Comparison of ENCODE assay signal across 11 mouse cellular contexts in genomic region chrX:111196376-111196775, GRCm38 (mm10). TPM values are rescaled to one million over a fixed set of nuclear protein-coding genes. Genes with fewer than 3 reads are reported as not detected.
A peak's percentile ranks its signal among the peaks of the same experiment; 100 is the strongest.
DNase-seq lines count a peak whose midpoint lies in the region; ATAC-seq lines count a peak whose summit lies in the region.
"Had no signal": no experiment of that assay in that cellular context is flagged by ENCODE, and none has a peak within 500 bp of the region (broad histone marks: within the 10 kb centered on the region; RNA-seq: fewer than 3 reads in every experiment).

No protein-coding gene starts in this region.

- H3K36me3 ChIP-seq in hindbrain, embryonic 11.5 days (ENCODE audit: control insufficient read depth, insufficient read depth, low read length), result no peaks in the 10 kb centered on the region
- H3K36me3 ChIP-seq in hindbrain, embryonic 13.5 days, result no peaks in the 10 kb centered on the region
- H3K36me3 ChIP-seq in neural tube, embryonic 11.5 days (ENCODE audit: control insufficient read depth, insufficient read depth, low read length), result no peaks in the 10 kb centered on the region
- no peaks in the 10 kb centered on the region for H3K36me3 ChIP-seq in neural tube, embryonic 15.5 days
- H3K36me3 ChIP-seq: hindbrain, embryonic 10.5 days had no signal

- ATAC-seq in hindbrain, embryonic 11.5 days (ENCODE audit: low FRiP score), result no peak
- ATAC-seq in hindbrain, embryonic 13.5 days (ENCODE audit: low FRiP score), result no peak
- ATAC-seq in neural tube, embryonic 11.5 days (ENCODE audit: insufficient read depth, low FRiP score, low TSS enrichment), result no peak
- no peak for ATAC-seq in neural tube, embryonic 15.5 days (ENCODE audit: low FRiP score)
- ATAC-seq: activated CD4-positive, CD25-positive, alpha-beta regulatory T cell, adult 4 months had no signal

- 3% methylated on average over 2 of the region's 2 CpGs for WGBS in hindbrain, embryonic 11.5 days
- WGBS in hindbrain, embryonic 13.5 days, result 5% methylated on average over 2 of the region's 2 CpGs
- 3% methylated on average over 2 of the region's 2 CpGs for WGBS in neural tube, embryonic 11.5 days
- WGBS in neural tube, embryonic 15.5 days, result 1% methylated on average over 2 of the region's 2 CpGs

- no peaks in the 10 kb centered on the region for H3K27me3 ChIP-seq in hindbrain, embryonic 11.5 days (ENCODE audit: control insufficient read depth, insufficient read depth, low read length)
- H3K27me3 ChIP-seq in hindbrain, embryonic 13.5 days, result no peaks in the 10 kb centered on the region
- no peaks in the 10 kb centered on the region for H3K27me3 ChIP-seq in neural tube, embryonic 11.5 days (ENCODE audit: control insufficient read depth, insufficient read depth, low read length)
- no peaks in the 10 kb centered on the region for H3K27me3 ChIP-seq in neural tube, embryonic 15.5 days (replicated peaks)

- no peak overlapping the region for H3K27ac ChIP-seq in hindbrain, embryonic 11.5 days (ENCODE audit: low read depth, low read length)
- H3K27ac ChIP-seq in hindbrain, embryonic 13.5 days, result no peak overlapping the region
- no peak overlapping the region for H3K27ac ChIP-seq in neural tube, embryonic 11.5 days (ENCODE audit: low read depth, low read length)
- no peak overlapping the region for H3K27ac ChIP-seq in neural tube, embryonic 15.5 days (replicated peaks)
- H3K27ac ChIP-seq: hindbrain, embryonic 10.5 days had no signal

- no peak overlapping the region for H3K9ac ChIP-seq in hindbrain, embryonic 11.5 days (ENCODE audit: low read depth, low read length)
- H3K9ac ChIP-seq in hindbrain, embryonic 13.5 days, result no peak overlapping the region
- no peak overlapping the region for H3K9ac ChIP-seq in neural tube, embryonic 11.5 days (ENCODE audit: low read length)
- no peak overlapping the region for H3K9ac ChIP-seq in neural tube, embryonic 15.5 days (replicated peaks)

- no peak overlapping the region for H3K4me3 ChIP-seq in hindbrain, embryonic 11.5 days (ENCODE audit: low read depth, low read length)
- H3K4me3 ChIP-seq in hindbrain, embryonic 13.5 days, result no peak overlapping the region
- H3K4me3 ChIP-seq in neural tube, embryonic 11.5 days (ENCODE audit: low read depth, low read length), result no peak overlapping the region
- H3K4me3 ChIP-seq in neural tube, embryonic 15.5 days (replicated peaks), result no peak overlapping the region
- H3K4me3 ChIP-seq: hindbrain, embryonic 10.5 days had no signal

- H3K9me3 ChIP-seq in hindbrain, embryonic 11.5 days (ENCODE audit: control insufficient read depth, low read length), result no peaks in the 10 kb centered on the region
- no peaks in the 10 kb centered on the region for H3K9me3 ChIP-seq in hindbrain, embryonic 13.5 days
- H3K9me3 ChIP-seq in neural tube, embryonic 11.5 days (ENCODE audit: control insufficient read depth, low read length), result no peaks in the 10 kb centered on the region
- no peaks in the 10 kb centered on the region for H3K9me3 ChIP-seq in neural tube, embryonic 15.5 days (replicated peaks)
- H3K9me3 ChIP-seq: hindbrain, embryonic 10.5 days had no signal

- no peaks in the 10 kb centered on the region for H3K4me1 ChIP-seq in hindbrain, embryonic 11.5 days (replicated peaks; ENCODE audit: control insufficient read depth, insufficient read depth, low read length)
- no peaks in the 10 kb centered on the region for H3K4me1 ChIP-seq in hindbrain, embryonic 13.5 days (replicated peaks)
- no peaks in the 10 kb centered on the region for H3K4me1 ChIP-seq in neural tube, embryonic 11.5 days (ENCODE audit: control insufficient read depth, insufficient read depth, low read length)
- no peaks in the 10 kb centered on the region for H3K4me1 ChIP-seq in neural tube, embryonic 15.5 days
- H3K4me1 ChIP-seq: hindbrain, embryonic 10.5 days had no signal

- DNase-seq in hindbrain, embryonic 11.5 days (ENCODE audit: low spot score), result peak; percentile 58
- DNase-seq in neural tube, embryonic 11.5 days (ENCODE audit: low spot score), result peak; percentile 10
- DNase-seq in embryo, embryonic 10 days (ENCODE audit: low spot score), result peak; percentile 47
- DNase-seq in yolk sac, embryonic 10.5 days (ENCODE audit: low spot score), result peak; percentile 1
- no peak for DNase-seq in adrenal gland, adult 18-20 months (ENCODE audit: low spot score in 2 of 2)
- DNase-seq in urinary bladder, postnatal 25 days (ENCODE audit: low spot score), result no peak

- no peak overlapping the region for H3K4me2 ChIP-seq in hindbrain, embryonic 11.5 days (replicated peaks; ENCODE audit: low read depth, low read length)
- no peak overlapping the region for H3K4me2 ChIP-seq in hindbrain, embryonic 13.5 days
- no peak overlapping the region for H3K4me2 ChIP-seq in neural tube, embryonic 11.5 days (ENCODE audit: low read depth)
- no peak overlapping the region for H3K4me2 ChIP-seq in neural tube, embryonic 15.5 days

RNA-seq across cellular contexts. Expression of gene Gm10112, which starts 28.2 kb away (rescaled TPM):
- polyA plus RNA-seq in hindbrain, embryonic 11.5 days (2014; fragmentation: Nextera tagmentation; extraction: Ambion mirVana), result not detected in 2 replicates
- not detected in 2 replicates for polyA plus RNA-seq in hindbrain, embryonic 13.5 days (2015; fragmentation: Nextera tagmentation; extraction: Ambion mirVana)
- polyA plus RNA-seq in neural tube, embryonic 11.5 days (2014; fragmentation: Nextera tagmentation; extraction: Ambion mirVana), result not detected in 2 replicates
- polyA plus RNA-seq in neural tube, embryonic 15.5 days (2015; fragmentation: Nextera tagmentation; extraction: Ambion mirVana), result not detected in 2 replicates
- total RNA-seq in adrenal gland, adult 18-20 months (2021), result not detected
- total RNA-seq: left cerebral cortex, postnatal 14 days had no signal
- polyA plus RNA-seq: activated CD4-positive, CD25-positive, alpha-beta regulatory T cell, adult 4 months; hindbrain, embryonic 10.5 days had no signal

Comparison
In these comparisons a context has a peak if more than half of its experiments do, and no peak if none do; other contexts are left out.
1. DNase-seq: peak in hindbrain, embryonic 11.5 days (single experiment), neural tube, embryonic 11.5 days (single experiment), embryo, embryonic 10 days (single experiment) and yolk sac, embryonic 10.5 days (single experiment); none in adrenal gland, adult 18-20 months (0 of 2) and urinary bladder, postnatal 25 days (single experiment).